Mouse (Mus musculus) mouse trophoblast stem cell (cell line): Measurements from ENCODE around the gene Ushbp1.

Experiments
- in situ Hi-C, 2 experiments: fragments of 300-500 bp; cut with MseI, MboI; formaldehyde crosslinking; loops; 2 replicates in 1 of 2; 3 replicates in 1 of 2; pipeline ENCODE4 v1.15.1; 2025

Ushbp1 gene

GRCm38 (mm10) chr8:71395071-71395470 lies 531 bp downstream of the Ushbp1 start:
- in situ Hi-C loops: loop anchor here in 1 of 2 experiments (5.0 kb wide), 1 partner anchor 823 kb away; no protein-coding TSS in a partner anchor

- in situ Hi-C loops: no loop called here
Observed at GRCm38 (mm10) chr8:71394481-71394880, 1.1 kb downstream of the Ushbp1 start.

GRCm38 (mm10) chr8:71392871-71393270 lies 2.7 kb downstream of the Ushbp1 start:
- in situ Hi-C loops: no loop called here

GRCm38 (mm10) chr8:71392391-71392790 lies 3.2 kb downstream of the Ushbp1 start:
- in situ Hi-C loops: no loop called here

- in situ Hi-C loops: no loop called here
Observed at GRCm38 (mm10) chr8:71391696-71392095, 3.9 kb downstream of the Ushbp1 start.

- in situ Hi-C loops: no loop called here
Observed at GRCm38 (mm10) chr8:71388267-71388666, 7.3 kb downstream of the Ushbp1 start.

GRCm38 (mm10) chr8:71385212-71385835 lies 10.3 kb downstream of the Ushbp1 start:
- in situ Hi-C loops: no loop called here

- in situ Hi-C loops: no loop called here
Observed at GRCm38 (mm10) chr8:71383860-71384259, 11.7 kb downstream of the Ushbp1 start.

GRCm38 (mm10) chr8:71383396-71383795 lies 12.2 kb downstream of the Ushbp1 start:
- in situ Hi-C loops: no loop called here

GRCm38 (mm10) chr8:71381971-71382961 lies 13.3 kb downstream of the Ushbp1 start:
- in situ Hi-C loops: no loop called here

GRCm38 (mm10) chr8:71381421-71381970 lies 14.1 kb downstream of the Ushbp1 start, which contains the start of gene Nr2f6:
Gene Nr2f6, minus strand, starts transcription at chr8:71381960.
- in situ Hi-C loops: no loop called here

- in situ Hi-C loops: no loop called here
Observed at GRCm38 (mm10) chr8:71380178-71381171, 15.1 kb downstream of the Ushbp1 start.

- in situ Hi-C loops: no loop called here
Observed at GRCm38 (mm10) chr8:71379512-71380075, 16.0 kb downstream of the Ushbp1 start.

GRCm38 (mm10) chr8:71379008-71379407 lies 16.6 kb downstream of the Ushbp1 start:
- in situ Hi-C loops: no loop called here

GRCm38 (mm10) chr8:71376423-71377030 lies 19.1 kb downstream of the Ushbp1 start:
- in situ Hi-C loops: no loop called here

- in situ Hi-C loops: no loop called here
Observed at GRCm38 (mm10) chr8:71375581-71376422, 19.8 kb downstream of the Ushbp1 start.

GRCm38 (mm10) chr8:71374616-71375206 lies 20.9 kb downstream of the Ushbp1 start:
- in situ Hi-C loops: loop anchor here in 1 of 2 experiments (5.0 kb wide), 1 partner anchor 33 kb away; the partner anchor contains the start of gene Ankle1

- in situ Hi-C loops: loop anchor here in 1 of 2 experiments (5.0 kb wide), 1 partner anchor 34 kb away; the partner anchor contains the start of gene Ankle1
Observed at GRCm38 (mm10) chr8:71373000-71373399, 22.6 kb downstream of the Ushbp1 start.

GRCm38 (mm10) chr8:71372427-71372826 lies 23.2 kb downstream of the Ushbp1 start:
- in situ Hi-C loops: loop anchor here in 1 of 2 experiments (5.0 kb wide), 1 partner anchor 35 kb away; the partner anchor contains the start of gene Ankle1
